Mouse (Mus musculus) left cerebral cortex, postnatal 36 days (tissue): Measurements from ENCODE around the gene Fmod. TPM values are rescaled to one million over a fixed set of nuclear protein-coding genes. Genes with fewer than 3 reads are reported as not detected.

Experiments used
- DNase-seq, 2 experiments: peaks; one replicate each; pipeline ENCODE4 v3.0.0; 2021 to 2022; ENCODE audit warnings: low spot score in 2 of 2, mixed read lengths in 1 of 2
- intact Hi-C: fragments of 180-260 bp; cut with DNase I; formaldehyde crosslinking; loops from one replicate; pipeline ENCODE4 v1.15.1; 2025
- total RNA-seq, 2 experiments: library from RNA; stranded (reverse); gene quantifications; 2 replicates each; pipeline ENCODE4 v1.2.3; 2021

Fmod gene
- total RNA-seq, 2 experiments from 2014 or later = 12.7 to 22.2 TPM

DNA sequence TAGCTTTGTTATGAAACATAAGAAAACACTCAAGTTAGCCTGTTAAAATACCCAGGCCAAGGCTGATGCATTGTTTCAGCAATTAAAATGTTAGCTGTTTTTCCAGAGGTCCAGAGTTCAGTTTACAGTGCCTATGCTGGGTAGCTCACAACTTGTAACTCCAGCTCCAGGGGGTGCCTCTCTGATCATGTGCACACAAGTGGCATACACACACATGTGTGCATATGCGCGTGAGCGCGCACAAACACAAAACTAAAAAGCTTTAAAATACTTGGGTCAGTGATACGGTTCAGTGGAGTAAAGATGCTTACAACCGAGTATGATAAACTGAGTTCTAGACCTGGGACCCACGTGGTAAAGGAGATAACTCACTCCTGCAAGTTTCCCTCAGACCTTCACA, 52.0 kb downstream of the Fmod start:
- DNase-seq = no peak
- intact Hi-C loops = no loop called here

DNA sequence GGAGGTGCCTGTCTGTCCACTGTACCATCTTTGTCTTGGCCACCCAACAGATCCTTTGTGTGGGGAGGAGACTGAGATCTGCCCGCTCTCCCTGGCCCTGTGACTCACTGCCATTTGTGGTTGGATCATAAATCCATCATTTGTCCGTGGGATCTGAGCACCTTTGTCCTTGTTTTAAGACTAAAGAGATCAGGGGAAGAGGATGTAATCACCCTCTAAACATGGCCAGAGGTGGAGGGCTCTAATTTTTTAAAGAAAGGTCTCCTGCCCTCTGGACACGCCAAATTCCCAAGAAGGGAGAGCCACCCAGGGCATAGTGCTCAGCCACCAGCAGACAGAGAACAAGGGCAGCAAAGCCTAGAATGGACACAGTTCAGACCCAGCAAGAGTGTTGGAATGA, 54.8 kb downstream of the Fmod start:
- intact Hi-C loops = loop anchor here (2.0 kb wide), 1 partner anchor 13 kb away; the partner anchor contains the start of gene Btg2
- DNase-seq = no peak

DNA sequence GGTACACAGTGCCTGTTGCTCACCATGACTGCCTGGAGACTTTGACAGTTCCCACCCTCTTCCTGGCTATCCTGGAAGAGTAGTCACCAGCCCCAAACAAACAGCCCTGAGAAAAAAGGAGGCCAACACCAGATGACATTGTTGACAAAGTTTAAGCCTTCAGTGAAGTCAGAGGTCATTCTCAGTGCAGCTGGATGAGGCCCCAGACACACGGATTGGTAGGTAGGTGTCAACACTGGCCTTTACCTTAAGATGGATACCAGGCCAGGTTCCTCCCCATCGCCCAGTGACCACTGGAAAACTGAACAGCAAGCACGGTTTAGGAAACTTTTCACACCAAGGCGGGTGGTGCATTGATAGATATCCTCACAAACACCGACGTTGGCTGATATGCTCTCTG, 55.3 kb downstream of the Fmod start:
- DNase-seq = no peak
- intact Hi-C loops = loop anchor here (2.0 kb wide), 1 partner anchor 14 kb away; the partner anchor contains the start of gene Btg2

DNA sequence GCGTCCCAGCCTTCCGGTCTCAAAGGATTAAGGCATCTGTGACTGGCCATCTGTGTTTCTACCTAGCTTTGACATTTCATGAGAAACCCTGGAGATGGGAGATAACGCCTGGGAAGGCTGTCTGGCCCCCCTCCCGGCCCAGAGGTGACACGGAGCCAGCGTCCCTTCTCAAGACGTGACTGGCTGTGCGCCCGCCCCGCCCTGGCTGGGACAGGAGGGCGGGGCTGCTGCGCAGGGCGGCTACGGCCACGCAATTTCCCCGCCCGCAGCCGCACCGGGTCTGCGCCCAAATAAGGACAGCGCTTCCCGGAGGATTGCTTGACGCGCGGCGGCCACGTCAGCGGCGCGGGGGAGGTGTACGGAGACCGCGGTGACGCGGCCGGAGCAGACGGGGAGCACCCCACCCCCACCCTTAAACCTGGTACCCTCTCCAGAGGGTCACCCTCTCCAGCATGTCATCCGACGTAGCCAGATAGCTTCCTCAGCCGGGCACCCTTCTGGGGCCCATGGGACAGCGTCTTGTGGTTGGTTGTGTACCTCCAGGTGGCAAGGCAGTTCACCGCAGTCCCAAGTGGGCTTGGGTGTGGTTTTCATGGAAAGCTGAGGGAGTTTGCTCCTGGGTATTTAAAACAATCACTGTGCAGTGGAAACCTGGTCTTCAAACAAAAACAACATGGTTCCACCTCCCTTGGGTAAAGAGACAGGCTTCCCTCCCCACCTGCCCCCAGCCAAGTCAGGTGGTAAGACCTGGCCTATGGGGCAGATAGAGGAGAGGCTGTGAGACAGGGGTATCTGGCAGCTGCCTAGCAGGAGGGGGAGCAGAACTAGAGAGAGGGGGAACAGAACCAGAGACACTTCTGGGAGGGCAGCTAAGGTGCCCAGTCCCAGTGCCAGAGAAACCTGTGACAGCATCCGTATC, 56.1 kb downstream of the Fmod start:
- intact Hi-C loops = loop anchor here (2.0 kb wide), 1 partner anchor 14 kb away; the partner anchor contains the start of gene Btg2
- peak; percentile 89 to 92 for DNase-seq

DNA sequence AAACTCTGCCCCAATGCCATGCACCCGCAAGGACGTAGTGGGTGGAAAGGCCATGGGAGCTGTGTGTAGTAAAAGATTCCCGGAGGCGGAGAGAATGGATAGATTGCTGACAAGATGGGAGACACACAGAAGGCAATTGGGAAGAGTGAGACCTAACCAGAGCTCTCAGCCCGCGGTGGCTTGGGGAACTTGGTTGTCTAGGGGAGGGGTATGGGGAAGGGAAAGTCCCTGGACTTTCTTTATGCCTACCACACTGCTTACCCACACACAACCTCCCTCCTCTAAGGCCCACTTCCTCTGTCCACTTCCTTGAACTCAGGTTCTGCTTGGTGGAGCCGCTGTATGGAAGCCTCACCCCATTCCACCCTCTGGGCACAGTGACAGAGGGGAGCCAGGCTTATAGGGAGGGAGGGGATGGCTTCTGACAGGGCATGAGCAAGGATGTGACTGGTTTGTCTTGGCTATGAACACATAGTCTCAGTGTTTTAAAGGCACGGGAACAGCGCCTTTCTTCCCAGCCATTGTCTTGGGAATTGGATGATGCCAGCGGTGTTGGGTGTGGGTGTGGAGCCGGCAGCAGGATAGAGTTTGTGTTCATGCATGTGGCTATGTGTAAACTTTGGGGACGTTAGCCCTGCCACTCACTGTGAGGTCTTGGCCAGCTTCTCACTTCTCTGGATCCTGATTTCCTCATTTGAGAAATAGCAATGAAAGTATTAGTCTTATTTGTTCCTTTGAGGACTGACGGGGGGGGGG, 56.9 kb downstream of the Fmod start:
- intact Hi-C loops = loop anchor here (2.0 kb wide), 1 partner anchor 15 kb away; the partner anchor contains the start of gene Btg2
- DNase-seq = no peak

DNA sequence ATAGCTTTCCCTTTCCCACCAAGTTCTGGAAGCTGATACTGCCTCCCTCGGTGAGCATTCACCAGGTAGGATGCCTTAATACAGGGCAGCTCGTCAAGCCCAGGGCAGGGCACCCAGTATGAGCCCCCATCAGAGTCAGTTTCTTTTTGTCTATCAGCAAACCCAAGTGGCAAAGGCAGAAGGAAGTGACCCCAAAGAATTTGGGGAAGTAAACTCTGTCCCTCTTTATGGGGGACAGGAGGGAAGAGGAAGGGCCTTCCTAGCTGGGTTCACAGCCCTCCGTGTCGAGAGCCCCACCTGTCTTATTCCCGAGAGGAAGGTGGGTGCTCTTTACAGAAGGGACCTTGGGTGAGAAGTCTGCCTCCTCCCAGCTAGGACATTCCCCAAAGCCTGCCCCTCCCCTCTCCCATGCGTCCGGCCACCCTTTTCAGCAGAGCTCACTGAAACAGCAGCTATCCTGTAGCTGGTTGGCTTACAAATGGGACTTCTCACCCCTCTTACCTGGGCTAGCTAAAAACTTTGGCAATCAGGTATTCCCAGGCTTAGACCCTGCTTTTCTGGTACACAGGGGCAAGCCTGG, 58.1 kb downstream of the Fmod start:
- intact Hi-C loops = no loop called here
- no peak for DNase-seq

DNA sequence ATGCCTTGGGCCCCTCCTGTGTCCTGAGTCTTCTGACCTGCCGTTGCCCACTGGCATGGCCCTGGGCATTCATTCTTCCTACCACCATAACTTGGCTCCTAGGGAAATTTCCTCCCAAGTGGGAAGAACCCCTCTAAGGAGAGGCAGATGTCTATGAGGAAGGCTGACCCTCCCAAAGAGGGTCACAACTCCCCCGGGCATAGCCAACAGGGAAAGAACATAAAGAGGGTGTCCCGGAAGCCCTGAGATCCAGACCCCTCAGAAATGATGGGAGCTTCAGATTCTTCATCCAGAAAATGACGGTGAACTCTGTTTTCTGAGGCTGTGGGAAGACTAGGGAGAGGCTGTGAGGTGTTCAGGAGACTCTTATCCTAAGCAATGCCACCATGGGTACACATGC, 58.7 kb downstream of the Fmod start:
- intact Hi-C loops = no loop called here

DNA sequence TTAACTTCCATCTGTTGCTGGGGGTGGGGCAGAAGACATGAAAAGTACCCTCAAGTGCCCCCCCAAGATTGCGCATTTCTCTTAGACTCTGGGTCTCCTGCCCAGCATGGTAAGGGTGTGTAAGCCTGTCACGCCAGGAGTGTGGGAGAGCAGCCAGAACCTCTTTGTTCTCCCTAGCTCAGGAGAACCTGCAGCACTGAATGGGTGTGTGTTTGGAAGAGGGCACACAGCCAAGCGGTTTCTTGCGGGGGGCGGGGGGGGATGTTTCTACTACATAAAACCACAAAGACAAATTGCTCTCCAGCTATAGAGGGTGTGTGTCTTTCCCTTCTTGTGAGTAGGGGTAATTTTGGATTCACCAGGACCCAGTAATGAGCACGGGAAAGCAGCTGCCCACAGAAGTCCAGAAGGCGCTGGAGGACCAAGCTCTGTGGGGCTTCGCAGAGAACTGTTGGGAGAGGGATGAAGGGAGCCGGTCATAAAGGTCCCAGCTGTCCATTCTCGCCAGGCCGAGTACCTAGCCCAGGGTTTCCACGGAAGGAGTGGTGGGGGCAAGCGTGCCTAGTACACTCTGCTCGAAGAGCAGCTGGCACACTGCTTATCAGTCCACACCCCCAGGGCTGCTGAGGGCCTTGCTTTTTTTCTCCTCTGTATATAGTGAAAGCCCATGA, 59.3 kb downstream of the Fmod start:
- intact Hi-C loops = no loop called here
- DNase-seq = no peak

More for the DNA sequence above, 58.7 kb downstream of the Fmod start:
- DNase-seq = no peak

DNA sequence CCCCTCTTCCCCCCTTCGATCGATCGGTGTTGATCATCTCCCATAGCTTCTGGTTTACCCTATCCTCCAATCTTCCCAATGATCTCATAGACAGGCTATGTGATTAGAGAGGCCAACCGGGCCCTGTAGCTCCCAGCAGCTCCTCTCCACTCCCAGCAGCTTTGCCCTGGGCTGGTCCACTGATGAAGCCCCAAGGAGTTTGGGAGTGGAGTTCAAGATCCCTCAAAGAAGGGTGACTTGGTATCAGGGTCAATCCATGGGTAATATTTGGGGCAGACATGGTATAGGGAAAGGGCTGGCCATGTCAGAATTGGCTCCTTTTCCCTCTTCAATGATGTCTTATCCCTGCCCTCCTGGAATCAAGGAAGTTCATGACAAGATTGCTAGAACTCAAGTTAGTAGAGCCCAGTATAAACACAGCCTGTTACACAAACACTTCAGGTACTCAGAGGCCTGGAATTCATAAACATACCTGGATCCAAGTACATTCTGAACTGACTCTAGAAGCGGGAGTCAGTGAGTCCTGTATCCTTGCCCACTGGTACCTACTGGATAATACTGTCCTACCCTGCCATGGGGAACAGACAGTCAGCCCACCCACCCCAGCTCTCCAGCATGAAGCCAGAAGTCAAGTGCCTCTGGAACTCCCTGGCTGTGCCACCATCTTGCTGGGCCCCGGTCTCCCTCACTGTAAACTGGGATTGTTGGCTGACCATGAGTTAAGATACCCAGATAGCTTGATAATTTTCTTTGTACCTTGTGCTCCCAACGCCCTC, 60.2 kb downstream of the Fmod start:
- no peak for DNase-seq
- intact Hi-C loops = no loop called here

Other genes with a start within 250 kb of the Fmod start
- 100 to 1,000 TPM; 224 to 248 TPM for gene Atp2b4, start 236.2 kb upstream of the Fmod start, total RNA-seq
- 1 to 10 TPM in 1 of 2 experiments, under 1 TPM in 1; 0.37 to 1.4 TPM for gene Optc, start 129.3 kb upstream of the Fmod start, total RNA-seq
- gene Prelp, start 115.8 kb upstream of the Fmod start, total RNA-seq = 10 to 100 TPM in 1 of 2 experiments, 1 to 10 TPM in 1; 7.9 to 11.6 TPM
- gene Btg2, start 41.9 kb downstream of the Fmod start, total RNA-seq = 10 to 100 TPM; 12.4 to 44.2 TPM
- under 1 TPM; 0.23 to 0.30 TPM for gene Chit1, start 74.0 kb downstream of the Fmod start, total RNA-seq
- gene Chil1, start 144.9 kb downstream of the Fmod start, total RNA-seq = 10 to 100 TPM; 12.0 to 12.4 TPM
- gene Mybph, start 156.2 kb downstream of the Fmod start, total RNA-seq = under 1 TPM in 1 of 2 experiments, not detected in 1; 0.27 TPM
- 100 to 1,000 TPM; 175 to 206 TPM for gene Adora1, start 198.2 kb downstream of the Fmod start, total RNA-seq